Mouse (Mus musculus): ENCODE results near the gene Kank1. TPM values are rescaled to one million over a fixed set of nuclear protein-coding genes. Genes with fewer than 3 reads are reported as not detected.

Gene Kank1
- polyA plus RNA-seq, 1 experiment from 2014 or later, result 5.7 TPM

- H3K27me3 ChIP-seq, result no peaks in the 10 kb centered on the region
- no peaks in the 10 kb centered on the region for H3K4me1 ChIP-seq (replicated peaks)
- no peak overlapping the region for H3K9ac ChIP-seq (replicated peaks)
- WGBS, result 94% methylated on average over 6 of the region's 6 CpGs
- no peaks in the 10 kb centered on the region for H3K36me3 ChIP-seq
- ATAC-seq, result no peak
- no peaks in the 10 kb centered on the region for H3K9me3 ChIP-seq
- no peak overlapping the region for H3K4me2 ChIP-seq (replicated peaks)
- H3K27ac ChIP-seq, result no peak overlapping the region
- H3K4me3 ChIP-seq (replicated peaks), result no peak overlapping the region
These were observed 21.5 kb downstream of the Kank1 start for GRCm38 (mm10) chr19:25258321-25258720.

- Histone ChIP-seq H3K9ac (replicated peaks) (no peak overlapping the region), H3K4me3 (replicated peaks) (no peak overlapping the region), H3K9me3 (no peaks in the 10 kb centered on the region), H3K36me3 (no peaks in the 10 kb centered on the region), H3K4me1 (replicated peaks) (peaks cover 10% of the 10 kb centered on the region), H3K27me3 (no peaks in the 10 kb centered on the region; the same call in 1 of the 2 replicates), H3K4me2 (replicated peaks) (no peak overlapping the region), H3K27ac (no peak overlapping the region)
- ATAC-seq, result no peak
- 18% methylated on average over 9 of the region's 9 CpGs for WGBS
These were observed 29.4 kb downstream of the Kank1 start for GRCm38 (mm10) chr19:25266181-25266580.

- ATAC-seq, result no peak
- 27% methylated on average over 6 of the region's 6 CpGs for WGBS
These were observed 30.5 kb downstream of the Kank1 start for GRCm38 (mm10) chr19:25267247-25267646.

GRCm38 (mm10) chr19:25268532-25268931, 31.8 kb downstream of the Kank1 start:
- Histone ChIP-seq H3K4me2 (replicated peaks) (no peak overlapping the region), H3K9me3 (no peaks in the 10 kb centered on the region), H3K27me3 (no peaks in the 10 kb centered on the region; the same call in 1 of the 2 replicates), H3K4me3 (replicated peaks) (no peak overlapping the region), H3K9ac (replicated peaks) (no peak overlapping the region), H3K36me3 (no peaks in the 10 kb centered on the region), H3K4me1 (replicated peaks) (peaks cover 10% of the 10 kb centered on the region), H3K27ac (no peak overlapping the region)
- 91% methylated on average over 6 of the region's 6 CpGs for WGBS
- ATAC-seq, result no peak

More at GRCm38 (mm10) chr19:25267247-25267646, 30.5 kb downstream of the Kank1 start:
- Histone ChIP-seq H3K4me3 (replicated peaks) (no peak overlapping the region), H3K36me3 (no peaks in the 10 kb centered on the region), H3K27ac (no peak overlapping the region), H3K9me3 (no peaks in the 10 kb centered on the region), H3K27me3 (no peaks in the 10 kb centered on the region; the same call in 1 of the 2 replicates), H3K4me2 (replicated peaks) (no peak overlapping the region), H3K4me1 (replicated peaks) (peaks cover 10% of the 10 kb centered on the region), H3K9ac (replicated peaks) (no peak overlapping the region)

- ATAC-seq, result no peak
- 70% methylated on average over 9 of the region's 9 CpGs for WGBS
These were observed 34.8 kb downstream of the Kank1 start for GRCm38 (mm10) chr19:25271591-25271990.

GRCm38 (mm10) chr19:25273179-25273578, 36.4 kb downstream of the Kank1 start:
- Histone ChIP-seq H3K27me3 (no peaks in the 10 kb centered on the region), H3K9me3 (no peaks in the 10 kb centered on the region), H3K4me3 (replicated peaks) (no peak overlapping the region), H3K36me3 (no peaks in the 10 kb centered on the region), H3K27ac (no peak overlapping the region), H3K4me1 (replicated peaks) (no peaks in the 10 kb centered on the region), H3K4me2 (replicated peaks) (no peak overlapping the region), H3K9ac (replicated peaks) (no peak overlapping the region)
- ATAC-seq, result no peak

More at GRCm38 (mm10) chr19:25271591-25271990, 34.8 kb downstream of the Kank1 start:
- no peak overlapping the region for H3K27ac ChIP-seq
- H3K9me3 ChIP-seq, result no peaks in the 10 kb centered on the region
- H3K4me3 ChIP-seq (replicated peaks), result no peak overlapping the region
- H3K27me3 ChIP-seq, result no peaks in the 10 kb centered on the region; the same call in 1 of the 2 replicates
- no peak overlapping the region for H3K9ac ChIP-seq (replicated peaks)
- peaks cover 10% of the 10 kb centered on the region for H3K4me1 ChIP-seq (replicated peaks)
- H3K36me3 ChIP-seq, result no peaks in the 10 kb centered on the region
- no peak overlapping the region for H3K4me2 ChIP-seq (replicated peaks)

GRCm38 (mm10) chr19:25276600-25277395, 40.0 kb downstream of the Kank1 start:
- H3K4me1 ChIP-seq (replicated peaks), result no peaks in the 10 kb centered on the region
- no peak for ATAC-seq
- no peaks in the 10 kb centered on the region for H3K27me3 ChIP-seq
- no peaks in the 10 kb centered on the region for H3K9me3 ChIP-seq
- H3K36me3 ChIP-seq, result no peaks in the 10 kb centered on the region
- no peak overlapping the region for H3K4me3 ChIP-seq (replicated peaks)
- no peak overlapping the region for H3K9ac ChIP-seq (replicated peaks)
- WGBS, result 95% methylated on average over 15 of the region's 15 CpGs
- no peak overlapping the region for H3K4me2 ChIP-seq (replicated peaks)
- no peak overlapping the region for H3K27ac ChIP-seq

- WGBS, result 70% methylated on average over 5 of the region's 5 CpGs
These were observed 41.0 kb downstream of the Kank1 start for GRCm38 (mm10) chr19:25277761-25278160.

GRCm38 (mm10) chr19:25279603-25280002, 42.8 kb downstream of the Kank1 start:
- no peaks in the 10 kb centered on the region for H3K9me3 ChIP-seq
- no peak overlapping the region for H3K4me2 ChIP-seq (replicated peaks)
- no peak overlapping the region for H3K27ac ChIP-seq
- no peak overlapping the region for H3K4me3 ChIP-seq (replicated peaks)
- 88% methylated on average over 5 of the region's 5 CpGs for WGBS
- ATAC-seq, result no peak
- H3K27me3 ChIP-seq, result no peaks in the 10 kb centered on the region
- no peaks in the 10 kb centered on the region for H3K36me3 ChIP-seq
- no peak overlapping the region for H3K9ac ChIP-seq (replicated peaks)
- no peaks in the 10 kb centered on the region for H3K4me1 ChIP-seq (replicated peaks)

More at GRCm38 (mm10) chr19:25277761-25278160, 41.0 kb downstream of the Kank1 start:
- no peaks in the 10 kb centered on the region for H3K4me1 ChIP-seq (replicated peaks)
- H3K27me3 ChIP-seq, result no peaks in the 10 kb centered on the region
- no peak overlapping the region for H3K9ac ChIP-seq (replicated peaks)
- no peak overlapping the region for H3K4me3 ChIP-seq (replicated peaks)
- no peak for ATAC-seq
- no peaks in the 10 kb centered on the region for H3K36me3 ChIP-seq
- no peak overlapping the region for H3K4me2 ChIP-seq (replicated peaks)
- no peaks in the 10 kb centered on the region for H3K9me3 ChIP-seq
- no peak overlapping the region for H3K27ac ChIP-seq

- Histone ChIP-seq H3K36me3 (no peaks in the 10 kb centered on the region), H3K4me1 (replicated peaks) (peaks cover 11% of the 10 kb centered on the region), H3K27ac (no peak overlapping the region), H3K27me3 (no peaks in the 10 kb centered on the region), H3K9me3 (no peaks in the 10 kb centered on the region), H3K9ac (replicated peaks) (no peak overlapping the region), H3K4me2 (replicated peaks) (no peak overlapping the region), H3K4me3 (replicated peaks) (no peak overlapping the region)
- 84% methylated on average over 2 of the region's 2 CpGs for WGBS
- no peak for ATAC-seq
These were observed 46.9 kb downstream of the Kank1 start for GRCm38 (mm10) chr19:25283665-25284064.

- Histone ChIP-seq H3K27ac (no peak overlapping the region), H3K36me3 (no peaks in the 10 kb centered on the region), H3K4me1 (replicated peaks) (peaks cover 11% of the 10 kb centered on the region), H3K9me3 (no peaks in the 10 kb centered on the region), H3K4me3 (replicated peaks) (no peak overlapping the region), H3K27me3 (no peaks in the 10 kb centered on the region), H3K4me2 (replicated peaks) (no peak overlapping the region), H3K9ac (replicated peaks) (no peak overlapping the region; the same call in 1 of the 2 replicates)
- WGBS, result 47% methylated on average over 5 of the region's 5 CpGs
- ATAC-seq, result peak; percentile 93
These were observed 49.2 kb downstream of the Kank1 start for GRCm38 (mm10) chr19:25285756-25286538.

GRCm38 (mm10) chr19:25290991-25291520, 54.3 kb downstream of the Kank1 start:
- no peak for ATAC-seq
- H3K4me2 ChIP-seq (replicated peaks), result no peak overlapping the region
- no peaks in the 10 kb centered on the region for H3K9me3 ChIP-seq
- H3K9ac ChIP-seq (replicated peaks), result no peak overlapping the region
- no peak overlapping the region for H3K27ac ChIP-seq
- no peaks in the 10 kb centered on the region for H3K36me3 ChIP-seq
- WGBS, result 94% methylated on average over 5 of the region's 5 CpGs
- no peaks in the 10 kb centered on the region for H3K27me3 ChIP-seq
- H3K4me1 ChIP-seq (replicated peaks), result peaks cover 6% of the 10 kb centered on the region
- no peak overlapping the region for H3K4me3 ChIP-seq (replicated peaks)

Data from midbrain, embryonic 13.5 days (tissue).